Mouse (Mus musculus) CH12.LX (cell line): Measurements from ENCODE around the gene Zdhhc13.

ENCODE experiments used
- CHD2 ChIP-seq: IDR thresholded peaks from 2 replicates; pipeline ENCODE4 v1.6.1; 2011; ENCODE audit warnings: low read length, improper control_type of control experiment
- CTCF ChIP-seq, 2 experiments: IDR thresholded peaks in 1 of 2; conservative IDR thresholded peaks in 1 of 2; 2 replicates each; pipeline ENCODE4 v1.5.1; 2011 to 2012; ENCODE audit warnings: low read depth in 2 of 2, low read length in 2 of 2, improper control_type of control experiment in 1 of 2, inconsistent platforms in 1 of 2, mild to moderate bottlenecking in 1 of 2, moderate library complexity in 1 of 2
- EP300 ChIP-seq: IDR thresholded peaks from 2 replicates; pipeline ENCODE4 v1.6.1; 2011; ENCODE audit warnings: low read length, improper control_type of control experiment
- ETS1 ChIP-seq: conservative IDR thresholded peaks from 2 replicates; pipeline ENCODE4 v1.6.1; 2012; ENCODE audit warnings: low read depth, mild to moderate bottlenecking, inconsistent platforms, low read length, improper control_type of control experiment, moderate library complexity
- JUND ChIP-seq: conservative IDR thresholded peaks from 2 replicates; pipeline ENCODE4 v1.6.1; 2011; ENCODE audit warnings: low read depth, low read length, improper control_type of control experiment
- MAX ChIP-seq: IDR thresholded peaks from 2 replicates; pipeline ENCODE4 v1.6.1; 2011; ENCODE audit warnings: low read length, improper control_type of control experiment
- NRF1 ChIP-seq: IDR thresholded peaks from 2 replicates; pipeline ENCODE4 v1.6.1; 2014; ENCODE audit warnings: low read depth, mild to moderate bottlenecking, inconsistent platforms, low read length, improper control_type of control experiment, moderate library complexity
- POLR2A ChIP-seq: IDR thresholded peaks from 2 replicates; pipeline ENCODE4 v1.6.1; 2011; ENCODE audit warnings: low read depth, mild to moderate bottlenecking, improper control_type of control experiment, low read length
- RAD21 ChIP-seq: IDR thresholded peaks from 2 replicates; pipeline ENCODE4 v1.6.1; 2011; ENCODE audit warnings: low read depth, mild to moderate bottlenecking, low read length, improper control_type of control experiment, moderate library complexity
- TBP ChIP-seq: conservative IDR thresholded peaks from 2 replicates; pipeline ENCODE4 v1.6.1; 2011; ENCODE audit warnings: low read depth, low read length, improper control_type of control experiment
- USF1 ChIP-seq: IDR thresholded peaks from 2 replicates; pipeline ENCODE4 v1.6.1; 2014; ENCODE audit warnings: low read depth, mild to moderate bottlenecking, inconsistent platforms, low read length, improper control_type of control experiment
- ZC3H11A ChIP-seq: IDR thresholded peaks from 2 replicates; pipeline ENCODE4 v1.6.1; 2012; ENCODE audit warnings: low read depth, mild to moderate bottlenecking, inconsistent platforms, low read length, improper control_type of control experiment
- ZNF384 ChIP-seq: IDR thresholded peaks from 2 replicates; pipeline ENCODE4 v1.6.1; 2012; ENCODE audit warnings: low read depth, low read length, improper control_type of control experiment, inconsistent platforms

DNA sequence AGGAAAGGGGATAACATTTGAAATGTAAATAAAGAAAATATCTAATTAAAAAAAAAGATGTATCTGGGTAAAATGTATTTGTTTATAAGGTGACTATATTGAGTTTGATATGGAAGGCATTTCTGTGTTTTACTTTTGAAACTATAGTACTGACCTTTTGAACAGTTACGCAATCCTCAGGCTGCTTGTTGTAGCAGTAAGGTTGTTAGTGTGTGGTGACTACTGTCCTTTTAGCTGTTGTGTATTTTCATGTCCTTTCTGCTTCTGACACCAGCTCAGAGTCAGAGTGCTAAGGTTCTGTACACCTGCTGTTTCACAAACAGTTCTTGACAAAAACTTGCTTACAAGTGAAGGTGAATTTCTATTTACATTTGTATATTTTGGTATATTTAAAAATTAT is 21.8 kb downstream of the Zdhhc13 start:
- TF ChIP-seq EP300 (no peak), ETS1 (no peak), CTCF (conservative IDR thresholded peaks at IDR 0.05 in 1 of 2, IDR thresholded peaks at IDR 0.05 in 1 of 2; ENCODE audit: low read depth in 2 of 2, low read length in 2 of 2) (no peak), ZNF384 (no peak), ZC3H11A (no peak), POLR2A (no peak), RAD21 (no peak), JUND (no peak), CHD2 (no peak), TBP (no peak), MAX (no peak), NRF1 (no peak), USF1 (no peak)
